Mouse (Mus musculus): ENCODE results near the gene Dpysl4.

Gene Dpysl4

GRCm38 (mm10) chr7:139085629-139086194 lies at the start of gene Dpysl4:
Dpysl4 (plus strand) TSS chr7:139086001.
- DNase-seq (ENCODE audit: extremely low read depth, low read depth), result no peak

GRCm38 (mm10) chr7:139063406-139063805 lies 22.4 kb upstream of the Dpysl4 start:
- no peak for DNase-seq (ENCODE audit: extremely low read depth, low read depth)

GRCm38 (mm10) chr7:139068182-139068623 lies 17.6 kb upstream of the Dpysl4 start:
- DNase-seq (ENCODE audit: extremely low read depth, low read depth), result peak; percentile 16

GRCm38 (mm10) chr7:139074189-139074588 lies 11.6 kb upstream of the Dpysl4 start:
- DNase-seq (ENCODE audit: extremely low read depth, low read depth), result no peak

GRCm38 (mm10) chr7:139075054-139075794 lies 10.6 kb upstream of the Dpysl4 start:
- DNase-seq (ENCODE audit: extremely low read depth, low read depth), result no peak

GRCm38 (mm10) chr7:139077283-139077682 lies 8.5 kb upstream of the Dpysl4 start:
- no peak for DNase-seq (ENCODE audit: extremely low read depth, low read depth)

GRCm38 (mm10) chr7:139078181-139078580 lies 7.6 kb upstream of the Dpysl4 start:
- DNase-seq (ENCODE audit: extremely low read depth, low read depth), result no peak

GRCm38 (mm10) chr7:139079141-139079540 lies 6.7 kb upstream of the Dpysl4 start:
- DNase-seq (ENCODE audit: extremely low read depth, low read depth), result no peak

- DNase-seq (ENCODE audit: extremely low read depth, low read depth), result no peak
Measured at GRCm38 (mm10) chr7:139080714-139081113, 5.1 kb upstream of the Dpysl4 start.

- DNase-seq (ENCODE audit: extremely low read depth, low read depth), result no peak
Measured at GRCm38 (mm10) chr7:139081158-139081557, 4.6 kb upstream of the Dpysl4 start.

- DNase-seq (ENCODE audit: extremely low read depth, low read depth), result no peak
Measured at GRCm38 (mm10) chr7:139082281-139082680, 3.5 kb upstream of the Dpysl4 start.

- no peak for DNase-seq (ENCODE audit: extremely low read depth, low read depth)
Measured at GRCm38 (mm10) chr7:139084316-139084715, 1.5 kb upstream of the Dpysl4 start.

GRCm38 (mm10) chr7:139086195-139087158 lies 676 bp downstream of the Dpysl4 start:
- DNase-seq (ENCODE audit: extremely low read depth, low read depth), result no peak

GRCm38 (mm10) chr7:139087801-139088200 lies 2.0 kb downstream of the Dpysl4 start:
- DNase-seq (ENCODE audit: extremely low read depth, low read depth), result no peak

- DNase-seq (ENCODE audit: extremely low read depth, low read depth), result no peak
Measured at GRCm38 (mm10) chr7:139089892-139090874, 4.4 kb downstream of the Dpysl4 start.

- no peak for DNase-seq (ENCODE audit: extremely low read depth, low read depth)
Measured at GRCm38 (mm10) chr7:139091681-139092080, 5.9 kb downstream of the Dpysl4 start.

GRCm38 (mm10) chr7:139092676-139093075 lies 6.9 kb downstream of the Dpysl4 start:
- no peak for DNase-seq (ENCODE audit: extremely low read depth, low read depth)

GRCm38 (mm10) chr7:139093124-139093523 lies 7.3 kb downstream of the Dpysl4 start:
- no peak for DNase-seq (ENCODE audit: extremely low read depth, low read depth)

- no peak for DNase-seq (ENCODE audit: extremely low read depth, low read depth)
Measured at GRCm38 (mm10) chr7:139093781-139094180, 8.0 kb downstream of the Dpysl4 start.

- no peak for DNase-seq (ENCODE audit: extremely low read depth, low read depth)
Measured at GRCm38 (mm10) chr7:139094761-139095160, 9.0 kb downstream of the Dpysl4 start.

- DNase-seq (ENCODE audit: extremely low read depth, low read depth), result no peak
Measured at GRCm38 (mm10) chr7:139095282-139095681, 9.5 kb downstream of the Dpysl4 start.
